Mouse (Mus musculus) lung, embryonic 16.5 days (tissue): ENCODE measurements around the gene Ruvbl2. TPM values are rescaled to one million over a fixed set of nuclear protein-coding genes. Genes with fewer than 3 reads are reported as not detected.

ENCODE experiments used
- ATAC-seq: fragments of 200-750 bp; cut with Nextera tagmentation; 2 replicates; pipeline ENCODE4 v1.8.0; 2017; ENCODE audit warnings: low read depth, mild to moderate bottlenecking, moderate library complexity
- H3K27ac ChIP-seq: fragments of 300-500 bp; sonication (generic); 2 replicates; pipeline ENCODE4 v1.5.1; 2014; ENCODE audit warnings: mild to moderate bottlenecking, control low read depth, low read length
- H3K27me3 ChIP-seq: fragments of 300-500 bp; sonication (generic); 2 replicates; pipeline ENCODE4 v1.6.1; 2014; ENCODE audit warnings: low read depth, low read length, mixed read lengths; ENCODE audit not compliant: control insufficient read depth, insufficient read depth
- H3K36me3 ChIP-seq: fragments of 300-500 bp; sonication (generic); 2 replicates; pipeline ENCODE4 v1.6.1; 2014; ENCODE audit warnings: low read length; ENCODE audit not compliant: control insufficient read depth, insufficient read depth
- H3K4me1 ChIP-seq: fragments of 300-500 bp; sonication (generic); replicated peaks from 2 replicates; pipeline ENCODE4 v1.6.1; 2014; ENCODE audit warnings: low read length, mixed read lengths; ENCODE audit not compliant: control insufficient read depth, insufficient read depth
- H3K4me2 ChIP-seq: fragments of 300-500 bp; sonication (generic); 2 replicates; pipeline ENCODE4 v1.6.1; 2014; ENCODE audit warnings: low read depth, low read length, control low read depth
- H3K4me3 ChIP-seq: fragments of 300-500 bp; sonication (generic); 2 replicates; pipeline ENCODE4 v1.5.1; 2014; ENCODE audit warnings: mild to moderate bottlenecking, low read length, control low read depth
- H3K9ac ChIP-seq: fragments of 300-500 bp; sonication (generic); 2 replicates; pipeline ENCODE4 v1.6.1; 2014; ENCODE audit warnings: low read length, control low read depth
- H3K9me3 ChIP-seq: fragments of 300-500 bp; sonication (generic); 2 replicates; pipeline ENCODE4 v1.6.1; 2016; ENCODE audit warnings: low read length; ENCODE audit not compliant: control insufficient read depth
- WGBS: fragments of 180-500 bp; shearing (Covaris S2); extraction: QIAGEN DNeasy Blood & Tissue Kit; methylation state at CpG from one replicate; pipeline ENCODE4 v1.1.7; 2014; 5-methylcytosine and 5-hydroxymethylcytosine counted together
- polyA plus RNA-seq: library from polyadenylated mRNA; unstranded; fragments of >200 nt; fragmentation: Nextera tagmentation; extraction: Ambion mirVana; gene quantifications from 2 replicates; pipeline ENCODE4 v1.2.1, GENCODE M21; 2015

Gene Ruvbl2
- polyA plus RNA-seq, 1 experiment from 2014 or later = 160 TPM

- ATAC-seq = no peak
- H3K27ac ChIP-seq = no peak overlapping the region
- peaks cover 43% of the 10 kb centered on the region for H3K36me3 ChIP-seq
- no peak overlapping the region for H3K9ac ChIP-seq
- H3K9me3 ChIP-seq = no peaks in the 10 kb centered on the region
- H3K4me1 ChIP-seq = no peaks in the 10 kb centered on the region; the same call in 1 of the 2 replicates
- WGBS = 67% methylated on average over 22 of the region's 22 CpGs
- H3K4me3 ChIP-seq = no peak overlapping the region
- H3K27me3 ChIP-seq = no peaks in the 10 kb centered on the region
- no peak overlapping the region for H3K4me2 ChIP-seq
These were observed 5.9 kb upstream of the Ruvbl2 start for GRCm38 (mm10) chr7:45443526-45444420.

- H3K4me2 ChIP-seq = peak overlapping the region; percentile 16
- H3K9ac ChIP-seq = peak overlapping the region; percentile 35
- no peak overlapping the region for H3K4me3 ChIP-seq
- peaks cover 11% of the 10 kb centered on the region for H3K36me3 ChIP-seq
- H3K27ac ChIP-seq = no peak overlapping the region
- ATAC-seq = no peak
- 48% methylated on average over 6 of the region's 6 CpGs for WGBS
- no peaks in the 10 kb centered on the region for H3K9me3 ChIP-seq
- H3K27me3 ChIP-seq = no peaks in the 10 kb centered on the region
- H3K4me1 ChIP-seq = peaks cover 33% of the 10 kb centered on the region
These were observed 850 bp downstream of the Ruvbl2 start for GRCm38 (mm10) chr7:45437046-45437445.

GRCm38 (mm10) chr7:45436444-45436843 lies 1.5 kb downstream of the Ruvbl2 start:
- H3K36me3 ChIP-seq = peaks cover 14% of the 10 kb centered on the region
- no peak overlapping the region for H3K27ac ChIP-seq
- peak overlapping the region; percentile 75 for H3K4me2 ChIP-seq
- peaks cover 33% of the 10 kb centered on the region for H3K4me1 ChIP-seq
- H3K4me3 ChIP-seq = no peak overlapping the region
- no peaks in the 10 kb centered on the region for H3K27me3 ChIP-seq
- no peak for ATAC-seq
- 79% methylated on average over 5 of the region's 5 CpGs for WGBS
- H3K9ac ChIP-seq = peak overlapping the region; percentile 26; the same call in 1 of the 2 replicates
- H3K9me3 ChIP-seq = no peaks in the 10 kb centered on the region

- Histone ChIP-seq H3K27me3 (no peaks in the 10 kb centered on the region), H3K4me1 (peaks cover 33% of the 10 kb centered on the region), H3K27ac (peak overlapping the region; percentile 92), H3K4me3 (peak overlapping the region; percentile 69), H3K9ac (peak overlapping the region; percentile 89), H3K9me3 (no peaks in the 10 kb centered on the region), H3K4me2 (peak overlapping the region; percentile 75), H3K36me3 (peaks cover 10% of the 10 kb centered on the region)
- no peak for ATAC-seq
- WGBS = 1% methylated on average over 16 of the region's 16 CpGs
These were observed 2.9 kb downstream of the Ruvbl2 start for GRCm38 (mm10) chr7:45435038-45435437.

GRCm38 (mm10) chr7:45434203-45435015 lies 3.5 kb downstream of the Ruvbl2 start, which contains the start of gene Gys1:
Gys1 (plus strand) TSS chr7:45434844.
- under 1% methylated on average over 45 of the region's 45 CpGs for WGBS
- Histone ChIP-seq H3K4me1 (peaks cover 33% of the 10 kb centered on the region), H3K36me3 (peaks cover 5% of the 10 kb centered on the region; the same call in 1 of the 2 replicates), H3K4me3 (peak within 1 kb of the TSS; percentile 88), H3K9me3 (no peaks in the 10 kb centered on the region), H3K27me3 (no peaks in the 10 kb centered on the region), H3K9ac (peak within 1 kb of the TSS; percentile 89), H3K4me2 (peak within 1 kb of the TSS; percentile 87), H3K27ac (peak within 1 kb of the TSS; percentile 92)
- ATAC-seq = peak; percentile 98

DNA sequence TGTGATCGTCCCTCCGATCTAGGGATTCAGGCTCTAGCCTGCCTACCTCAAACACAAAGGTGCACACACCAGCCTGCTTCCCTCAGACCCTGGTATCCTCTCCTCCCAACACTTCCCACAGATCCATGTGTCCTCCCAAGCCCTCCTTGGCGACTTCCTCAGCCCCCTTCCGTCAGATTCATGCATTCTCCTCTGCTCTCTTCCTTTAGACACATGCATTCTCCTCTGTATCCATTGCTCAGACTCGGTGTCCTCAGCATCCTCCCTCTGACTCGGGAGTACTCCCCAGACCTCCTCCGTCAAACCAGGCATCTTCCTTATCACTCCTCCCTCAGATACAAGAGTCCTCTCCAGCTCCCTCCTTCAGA lies 4.1 kb downstream of the Ruvbl2 start:
- Histone ChIP-seq H3K36me3 (peaks cover 8% of the 10 kb centered on the region; the same call in 1 of the 2 replicates), H3K9me3 (no peaks in the 10 kb centered on the region), H3K4me3 (peak overlapping the region; percentile 88), H3K27me3 (no peaks in the 10 kb centered on the region), H3K4me2 (peak overlapping the region; percentile 87), H3K4me1 (peaks cover 33% of the 10 kb centered on the region), H3K9ac (peak overlapping the region; percentile 87), H3K27ac (peak overlapping the region; percentile 86)
- ATAC-seq = no peak
- WGBS = under 1% methylated on average over 7 of the region's 7 CpGs

DNA sequence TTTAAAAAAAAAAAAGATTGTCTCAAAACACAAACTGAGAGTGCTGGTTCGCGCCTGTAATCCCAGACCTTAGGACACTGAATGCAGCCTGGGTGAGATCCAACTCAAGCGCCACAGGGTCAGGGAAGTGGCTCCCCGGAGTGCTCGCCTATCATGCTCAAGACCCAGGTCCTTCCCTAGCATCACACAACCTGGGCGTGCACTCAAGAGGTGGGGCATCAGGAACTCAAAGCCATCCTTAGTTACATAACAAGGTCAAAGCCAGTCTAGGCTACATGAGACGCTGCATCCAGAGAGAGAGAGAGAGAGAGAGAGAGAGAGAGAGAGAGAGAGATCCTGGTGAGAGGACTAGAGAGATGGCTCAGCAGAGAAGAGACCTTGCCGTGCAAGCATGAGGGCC lies 11.3 kb downstream of the Ruvbl2 start:
- WGBS = 73% methylated on average over 8 of the region's 8 CpGs
- Histone ChIP-seq H3K9me3 (no peaks in the 10 kb centered on the region), H3K4me3 (no peak overlapping the region), H3K4me1 (no peaks in the 10 kb centered on the region), H3K27me3 (no peaks in the 10 kb centered on the region), H3K4me2 (no peak overlapping the region), H3K9ac (no peak overlapping the region), H3K27ac (no peak overlapping the region), H3K36me3 (peaks cover 34% of the 10 kb centered on the region)
- no peak for ATAC-seq

DNA sequence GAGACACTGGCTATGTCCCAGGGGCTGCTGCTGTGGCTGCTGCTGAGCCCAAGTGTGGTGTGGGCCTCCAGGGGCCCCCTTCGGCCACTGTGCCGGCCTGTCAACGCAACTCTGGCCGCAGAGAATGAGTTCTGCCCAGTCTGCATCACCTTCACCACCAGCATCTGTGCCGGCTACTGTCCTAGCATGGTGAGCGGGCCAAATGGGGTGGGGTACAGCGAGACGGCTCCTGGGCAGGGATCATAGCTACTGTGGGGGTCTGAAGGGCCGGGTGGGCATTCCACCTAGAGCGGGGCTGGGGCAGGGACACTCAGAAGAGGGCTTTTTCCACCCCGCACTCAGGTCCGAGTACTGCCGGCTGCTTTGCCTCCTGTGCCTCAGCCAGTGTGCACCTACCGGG lies 16.7 kb downstream of the Ruvbl2 start:
- 91% methylated on average over 14 of the region's 14 CpGs for WGBS
- Histone ChIP-seq H3K36me3 (peaks cover 29% of the 10 kb centered on the region), H3K9ac (no peak overlapping the region), H3K27me3 (peaks cover 22% of the 10 kb centered on the region), H3K4me1 (peaks cover 6% of the 10 kb centered on the region), H3K9me3 (no peaks in the 10 kb centered on the region), H3K4me3 (no peak overlapping the region), H3K4me2 (no peak overlapping the region), H3K27ac (no peak overlapping the region)
- ATAC-seq = no peak

DNA sequence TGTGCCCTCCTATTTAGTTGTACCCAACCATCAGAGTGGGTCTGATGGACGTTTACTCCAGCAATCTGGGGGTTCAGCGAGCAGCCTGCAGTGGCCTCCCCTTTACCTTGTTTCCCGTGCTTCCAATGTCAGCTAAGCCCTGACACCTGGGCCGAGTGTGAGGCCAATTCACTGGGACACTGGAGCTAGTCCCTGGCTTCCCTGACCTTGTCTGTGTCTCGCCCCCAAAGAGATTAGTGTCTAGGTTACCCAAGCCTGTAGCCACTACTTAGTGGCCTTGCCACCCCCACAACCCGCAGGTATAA lies 17.3 kb downstream of the Ruvbl2 start, which contains the start of gene Lhb:
Gene Lhb, plus strand, starts transcription at position 206 of the 305 bp plus-strand sequence.
- Histone ChIP-seq H3K27me3 (peaks cover 28% of the 10 kb centered on the region), H3K4me2 (no peak within 1 kb of the TSS), H3K9ac (no peak within 1 kb of the TSS), H3K27ac (no peak within 1 kb of the TSS), H3K36me3 (peaks cover 29% of the 10 kb centered on the region), H3K4me1 (peaks cover 6% of the 10 kb centered on the region), H3K4me3 (no peak within 1 kb of the TSS), H3K9me3 (no peaks in the 10 kb centered on the region)
- 54% methylated on average over 6 of the region's 6 CpGs for WGBS
- no peak for ATAC-seq
